Mouse (Mus musculus): ENCODE data around the gene Olfr1404. TPM values are rescaled to one million over a fixed set of nuclear protein-coding genes. Genes with fewer than 3 reads are reported as not detected.

The Olfr1404 gene
- total and polyA plus RNA-seq, 3 experiments = not detected

DNA sequence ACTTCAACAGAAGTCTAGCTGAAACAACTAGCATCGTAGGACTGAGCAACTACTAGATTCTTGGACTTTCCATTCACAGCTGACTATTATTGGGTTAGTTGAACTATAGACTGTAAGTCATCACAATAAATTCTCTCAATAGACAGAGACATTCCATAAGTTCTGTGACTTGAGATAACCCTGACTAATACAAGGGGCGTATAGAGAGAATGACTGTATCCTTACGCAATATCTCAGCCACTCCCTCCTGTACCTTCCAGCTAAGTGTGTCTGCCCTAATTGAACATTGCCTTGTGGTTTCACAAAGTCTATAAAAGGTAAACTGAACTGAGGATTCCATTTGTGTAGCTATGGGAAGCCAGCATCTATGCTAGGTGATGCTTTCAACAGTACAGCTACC, 37.7 kb downstream of the Olfr1404 start:
- no peak overlapping the region for H3K4me2 ChIP-seq (ENCODE audit: insufficient read depth, low read depth, poor library complexity, severe bottlenecking)
- H3K27me3 ChIP-seq (replicated peaks) = no peaks in the 10 kb centered on the region
- in situ Hi-C loops (cut with MboI; ENCODE audit: low pct_ligation_motif_present, low pct_unique_long_range_greater_than_20kb, low sequenced_read_pairs) = no loop called here
- H3K9ac ChIP-seq (ENCODE audit: insufficient read depth, low read depth) = no peak overlapping the region
- dilution Hi-C loops (cut with MboI; ENCODE audit: extremely low pct_ligation_motif_present, extremely low pct_unique_long_range_greater_than_20kb, low sequenced_read_pairs) = no loop called here
- H3K27ac ChIP-seq (ENCODE audit: insufficient read depth, low read depth) = no peak overlapping the region
- H3K79me2 ChIP-seq (replicated peaks; ENCODE audit: control insufficient read depth, extremely low read depth, insufficient read depth, poor library complexity, severe bottlenecking) = no peaks in the 10 kb centered on the region
- H3K36me3 ChIP-seq (replicated peaks in 1 of 2; ENCODE audit: control insufficient read depth in 1 of 2, insufficient read depth in 1 of 2, low read length in 1 of 2) = no peaks in the 10 kb centered on the region
- H3K4me1 ChIP-seq (ENCODE audit: control insufficient read depth in 1 of 2, insufficient read depth in 2 of 2) = no peaks in the 10 kb centered on the region
- DNase-seq (ENCODE audit: extremely low read depth) = no peak
- TF ChIP-seq HCFC1 (IDR thresholded peaks at IDR 0.05; ENCODE audit: low read depth, low read length) (no peak), POLR2AphosphoS2 (IDR thresholded peaks at IDR 0.05; ENCODE audit: low read depth, low read length) (no peak), ZKSCAN1 (IDR thresholded peaks at IDR 0.05; ENCODE audit: borderline replicate concordance, low read depth, low read length) (no peak), PAX5 (IDR thresholded peaks at IDR 0.05; ENCODE audit: low read length) (no peak), TBP (conservative IDR thresholded peaks at IDR 0.05; ENCODE audit: low read depth, low read length) (no peak), TCF12 (IDR thresholded peaks at IDR 0.05; ENCODE audit: low read depth, low read length) (no peak), JUND (conservative IDR thresholded peaks at IDR 0.05; ENCODE audit: low read depth, low read length) (no peak), MYC (IDR thresholded peaks at IDR 0.05; ENCODE audit: low read depth, low read length) (no peak)
- H3K4me3 ChIP-seq (replicated peaks in 1 of 3; ENCODE audit: low read depth in 2 of 3, low read length in 2 of 3, poor library complexity in 1 of 3) = no peak overlapping the region
- no peaks in the 10 kb centered on the region for H3K9me3 ChIP-seq (replicated peaks; ENCODE audit: low read length)

GRCm38 (mm10) chr1:173265701-173266100, 53.5 kb downstream of the Olfr1404 start, which contains the start of gene Olfr418:
Gene Olfr418 (plus strand): TSS chr1:173266001.
- in situ Hi-C loops (cut with MboI; ENCODE audit: low pct_ligation_motif_present, low pct_unique_long_range_greater_than_20kb, low sequenced_read_pairs) = no loop called here
- H3K9ac ChIP-seq (ENCODE audit: insufficient read depth, low read depth) = no peak within 1 kb of the TSS

More at GRCm38 (mm10) chr1:173265701-173266100, 53.5 kb downstream of the Olfr1404 start, which contains the start of gene Olfr418:
- Histone ChIP-seq H3K27me3 (replicated peaks) (no peaks in the 10 kb centered on the region), H3K9me3 (replicated peaks; ENCODE audit: low read length) (no peaks in the 10 kb centered on the region), H3K36me3 (replicated peaks in 1 of 2; ENCODE audit: control insufficient read depth in 1 of 2, insufficient read depth in 1 of 2, low read length in 1 of 2) (no peaks in the 10 kb centered on the region), H3K4me2 (ENCODE audit: insufficient read depth, low read depth, poor library complexity, severe bottlenecking) (no peak within 1 kb of the TSS), H3K27ac (ENCODE audit: insufficient read depth, low read depth) (no peak within 1 kb of the TSS), H3K4me1 (ENCODE audit: control insufficient read depth in 1 of 2, insufficient read depth in 2 of 2) (no peaks in the 10 kb centered on the region), H3K79me2 (replicated peaks; ENCODE audit: control insufficient read depth, extremely low read depth, insufficient read depth, poor library complexity, severe bottlenecking) (no peaks in the 10 kb centered on the region), H3K4me3 (replicated peaks in 1 of 3; ENCODE audit: low read depth in 2 of 3, low read length in 2 of 3, poor library complexity in 1 of 3) (no peak within 1 kb of the TSS)
- DNase-seq (ENCODE audit: extremely low read depth) = no peak
- TF ChIP-seq BHLHE40 (IDR thresholded peaks at IDR 0.05; ENCODE audit: low read depth, low read length) = no peak
- no peak for TF ChIP-seq TCF12 (IDR thresholded peaks at IDR 0.05; ENCODE audit: low read depth, low read length)
- no peak for TF ChIP-seq RCOR1 (conservative IDR thresholded peaks at IDR 0.05; ENCODE audit: low read depth, low read length)
- no peak for TF ChIP-seq E2F4 (IDR thresholded peaks at IDR 0.05; ENCODE audit: insufficient replicate concordance, low read depth, low read length)
- no peak for TF ChIP-seq ELF1 (IDR thresholded peaks at IDR 0.05; ENCODE audit: low read depth, low read length)
- no peak for TF ChIP-seq JUND (conservative IDR thresholded peaks at IDR 0.05; ENCODE audit: low read depth, low read length)
- no peak for TF ChIP-seq ETS1 (conservative IDR thresholded peaks at IDR 0.05; ENCODE audit: low read depth, low read length)
- no peak for TF ChIP-seq TBP (conservative IDR thresholded peaks at IDR 0.05; ENCODE audit: low read depth, low read length)
- no peak for TF ChIP-seq PAX5 (IDR thresholded peaks at IDR 0.05; ENCODE audit: low read length)
- no peak for TF ChIP-seq JUN (IDR thresholded peaks at IDR 0.05; ENCODE audit: insufficient read depth, low read depth, low read length)
- no peak for TF ChIP-seq ZMIZ1 (IDR thresholded peaks at IDR 0.05; ENCODE audit: low read depth, low read length)
- TF ChIP-seq SIN3A (IDR thresholded peaks at IDR 0.05; ENCODE audit: low read length) = no peak
- TF ChIP-seq IRF4 (IDR thresholded peaks at IDR 0.05; ENCODE audit: low read depth, low read length) = no peak
- TF ChIP-seq CHD2 (IDR thresholded peaks at IDR 0.05; ENCODE audit: low read length) = no peak
- no peak for TF ChIP-seq MYC (IDR thresholded peaks at IDR 0.05; ENCODE audit: low read depth, low read length)
- no peak for TF ChIP-seq USF1 (IDR thresholded peaks at IDR 0.05; ENCODE audit: low read depth, low read length)
- no peak for TF ChIP-seq SMC3 (IDR thresholded peaks at IDR 0.05; ENCODE audit: low read depth, low read length)
- TF ChIP-seq CHD1 (IDR thresholded peaks at IDR 0.05; ENCODE audit: low read depth, low read length) = no peak
- no peak for TF ChIP-seq POLR2AphosphoS2 (IDR thresholded peaks at IDR 0.05; ENCODE audit: low read depth, low read length)
- dilution Hi-C loops (cut with MboI; ENCODE audit: extremely low pct_ligation_motif_present, extremely low pct_unique_long_range_greater_than_20kb, low sequenced_read_pairs) = no loop called here

Other genes starting within 250 kb of the Olfr1404 start
- not detected in 2 replicates for gene Olfr1408, start 75.0 kb upstream of the Olfr1404 start, total RNA-seq (2012; rRNA removed)
- gene Olfr1408, start 75.0 kb upstream of the Olfr1404 start, total RNA-seq (2014; rRNA removed) = not detected in 2 replicates
- not detected in 2 replicates for gene Olfr1408, start 75.0 kb upstream of the Olfr1404 start, polyA plus RNA-seq (2012; ENCODE audit: insufficient read length, low read depth)
- gene Olfr1406, start 21.8 kb upstream of the Olfr1404 start, total RNA-seq (2012; rRNA removed) = not detected in 2 replicates
- gene Olfr1406, start 21.8 kb upstream of the Olfr1404 start, total RNA-seq (2014; rRNA removed) = not detected in 2 replicates
- not detected in 2 replicates for gene Olfr1406, start 21.8 kb upstream of the Olfr1404 start, polyA plus RNA-seq (2012; ENCODE audit: insufficient read length, low read depth)
- not detected in 2 replicates for gene Olfr218, start 14.6 kb upstream of the Olfr1404 start, total RNA-seq (2012; rRNA removed)
- not detected in 2 replicates for gene Olfr218, start 14.6 kb upstream of the Olfr1404 start, total RNA-seq (2014; rRNA removed)
- not detected in 2 replicates for gene Olfr218, start 14.6 kb upstream of the Olfr1404 start, polyA plus RNA-seq (2012; ENCODE audit: insufficient read length, low read depth)
- not detected in 2 replicates for gene Fcer1a, start 14.8 kb downstream of the Olfr1404 start, total RNA-seq (2012; rRNA removed)
- not detected in 2 replicates for gene Fcer1a, start 14.8 kb downstream of the Olfr1404 start, total RNA-seq (2014; rRNA removed)
- gene Fcer1a, start 14.8 kb downstream of the Olfr1404 start, polyA plus RNA-seq (2012; ENCODE audit: insufficient read length, low read depth) = not detected in 2 replicates
- gene Olfr418, start 53.6 kb downstream of the Olfr1404 start, total RNA-seq (2012; rRNA removed) = not detected in 2 replicates
- gene Olfr418, start 53.6 kb downstream of the Olfr1404 start, total RNA-seq (2014; rRNA removed) = not detected in 2 replicates
- not detected in 2 replicates for gene Olfr418, start 53.6 kb downstream of the Olfr1404 start, polyA plus RNA-seq (2012; ENCODE audit: insufficient read length, low read depth)
- not detected in 2 replicates for gene Mptx2, start 65.4 kb downstream of the Olfr1404 start, total RNA-seq (2012; rRNA removed)
- not detected in 2 replicates for gene Mptx2, start 65.4 kb downstream of the Olfr1404 start, total RNA-seq (2014; rRNA removed)
- not detected in 2 replicates for gene Mptx2, start 65.4 kb downstream of the Olfr1404 start, polyA plus RNA-seq (2012; ENCODE audit: insufficient read length, low read depth)
- gene Ackr1, start 121.4 kb downstream of the Olfr1404 start, total RNA-seq (2012; rRNA removed) = not detected in 2 replicates
- not detected in 2 replicates for gene Ackr1, start 121.4 kb downstream of the Olfr1404 start, total RNA-seq (2014; rRNA removed)
- not detected in 2 replicates for gene Ackr1, start 121.4 kb downstream of the Olfr1404 start, polyA plus RNA-seq (2012; ENCODE audit: insufficient read length, low read depth)
- 59.7 and 59.8 TPM in 2 replicates for gene Aim2, start 138.5 kb downstream of the Olfr1404 start, total RNA-seq (2012; rRNA removed)
- 117 and 130 TPM in 2 replicates for gene Aim2, start 138.5 kb downstream of the Olfr1404 start, total RNA-seq (2014; rRNA removed)
- gene Aim2, start 138.5 kb downstream of the Olfr1404 start, polyA plus RNA-seq (2012; ENCODE audit: insufficient read length, low read depth) = 83.7 and 87.0 TPM in 2 replicates
- not detected in 2 replicates for gene Cadm3, start 155.3 kb downstream of the Olfr1404 start, total RNA-seq (2012; rRNA removed)
- gene Cadm3, start 155.3 kb downstream of the Olfr1404 start, total RNA-seq (2014; rRNA removed) = not detected in 2 replicates
- not detected in 2 replicates for gene Cadm3, start 155.3 kb downstream of the Olfr1404 start, polyA plus RNA-seq (2012; ENCODE audit: insufficient read length, low read depth)